Mouse (Mus musculus) ES-E14 (cell line): ENCODE data around the gene Cfap44. TPM values are rescaled to one million over a fixed set of nuclear protein-coding genes. Genes with fewer than 3 reads are reported as not detected.

Experiments used
- DNase-seq: peaks from one replicate; pipeline ENCODE4 v3.0.0-alpha.2; 2013; ENCODE audit warnings: low read depth, low spot score
- H3K27ac ChIP-seq: 2 replicates; pipeline ENCODE4 v1.5.1; 2012; ENCODE audit warnings: low read depth, mild to moderate bottlenecking, low read length, moderate library complexity, mixed read lengths; ENCODE audit not compliant: poor library complexity, insufficient read depth, severe bottlenecking
- H3K36me3 ChIP-seq: 2 replicates; pipeline ENCODE4 v1.6.1; 2012; ENCODE audit warnings: mild to moderate bottlenecking, low read length, moderate library complexity, mixed read lengths; ENCODE audit not compliant: control insufficient read depth, poor library complexity, insufficient read depth, severe bottlenecking
- H3K4me1 ChIP-seq, 2 experiments: fragments of 150-350 bp in 1 of 2; sonication (generic) in 1 of 2; 2 replicates each; pipeline ENCODE4 v1.6.1; 2012; ENCODE audit warnings: low read length in 2 of 2, mild to moderate bottlenecking in 1 of 2, mixed read lengths in 1 of 2; ENCODE audit not compliant: control insufficient read depth in 2 of 2, insufficient read depth in 2 of 2, poor library complexity in 1 of 2
- H3K4me3 ChIP-seq, 2 experiments: fragments of 150-350 bp in 1 of 2; sonication (generic) in 1 of 2; 2 replicates each; pipeline ENCODE4 v1.5.1; 2012; ENCODE audit warnings: low read length in 2 of 2, low read depth in 1 of 2, mild to moderate bottlenecking in 1 of 2, mixed read lengths in 1 of 2; ENCODE audit not compliant: insufficient read depth in 1 of 2, poor library complexity in 1 of 2, severe bottlenecking in 1 of 2
- H3K9ac ChIP-seq: 2 replicates; pipeline ENCODE4 v1.6.1; 2012; ENCODE audit warnings: low read depth, mild to moderate bottlenecking, low read length, mixed read lengths; ENCODE audit not compliant: poor library complexity, insufficient read depth, severe bottlenecking
- H3K9me3 ChIP-seq: fragments of 150-350 bp; sonication (generic); 2 replicates; pipeline ENCODE4 v1.6.1; 2012; ENCODE audit warnings: low read depth, mild to moderate bottlenecking, low read length; ENCODE audit not compliant: control insufficient read depth, insufficient read depth
- CHD2 ChIP-seq: IDR thresholded peaks from 2 replicates; pipeline ENCODE4 v1.6.1; 2014; ENCODE audit warnings: mild to moderate bottlenecking, low read depth, low read length, inconsistent platforms
- HCFC1 ChIP-seq: IDR thresholded peaks from 2 replicates; pipeline ENCODE4 v1.6.1; 2012; ENCODE audit warnings: low read length, inconsistent platforms, borderline replicate concordance; ENCODE audit not compliant: insufficient read depth
- MAFK ChIP-seq: IDR thresholded peaks from 2 replicates; pipeline ENCODE4 v1.6.1; 2014; ENCODE audit warnings: mild to moderate bottlenecking, low read depth, low read length, inconsistent platforms; ENCODE audit not compliant: insufficient read depth
- ZC3H11A ChIP-seq: IDR thresholded peaks from 2 replicates; pipeline ENCODE4 v1.6.1; 2012; ENCODE audit warnings: low read depth, mild to moderate bottlenecking, inconsistent platforms, low read length, borderline replicate concordance
- ZNF384 ChIP-seq: IDR thresholded peaks from 2 replicates; pipeline ENCODE4 v1.6.1; 2012; ENCODE audit warnings: low read depth, low read length, inconsistent platforms
- in situ Hi-C, 2 experiments: fragments of 600-800 bp; cut with MboI; formaldehyde crosslinking; loops; one replicate each; pipeline ENCODE4 v1.15.1; 2025; ENCODE audit warnings: low sequenced_read_pairs in 2 of 2, inconsistent platforms in 1 of 2; ENCODE audit not compliant: unreplicated experiment in 2 of 2
- total RNA-seq: library from RNA; depleted of rRNA; stranded (reverse); fragments of 300-350 nt; gene quantifications from 2 replicates; pipeline ENCODE4 v1.2.3, GENCODE M21; 2012

The Cfap44 gene
- total RNA-seq, 1 experiment = 0.22 TPM

DNA sequence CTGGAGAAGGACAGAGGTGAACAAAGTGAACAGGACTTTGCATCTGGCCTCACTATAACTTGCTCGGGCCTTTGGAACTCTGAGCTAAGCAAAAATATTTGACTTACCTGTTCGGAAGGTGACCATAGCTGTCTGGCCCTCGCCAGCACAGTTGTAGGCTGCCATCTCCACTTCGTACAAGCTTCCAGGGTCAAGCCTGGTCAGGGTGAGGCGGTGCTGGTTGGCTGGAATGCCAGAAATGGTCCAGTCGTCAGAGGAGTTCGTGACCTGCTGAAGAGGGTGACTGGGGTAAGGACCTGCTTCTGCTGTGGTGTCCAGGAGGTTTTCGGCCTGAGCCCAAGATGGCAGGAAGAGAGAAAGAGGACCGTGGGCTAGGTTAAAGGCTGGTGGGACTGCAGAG lies 98.1 kb downstream of the Cfap44 start:
- H3K4me1 ChIP-seq = no peaks in the 10 kb centered on the region
- H3K9me3 ChIP-seq = no peaks in the 10 kb centered on the region
- no peak for TF ChIP-seq ZNF384
- TF ChIP-seq MAFK = no peak
- no peak for TF ChIP-seq ZC3H11A
- TF ChIP-seq HCFC1 = no peak
- no peak for TF ChIP-seq CHD2
- H3K9ac ChIP-seq = no peak overlapping the region
- H3K27ac ChIP-seq = no peak overlapping the region
- DNase-seq = no peak
- in situ Hi-C loops = no loop called here
- H3K4me3 ChIP-seq = no peak overlapping the region
- H3K36me3 ChIP-seq = no peaks in the 10 kb centered on the region; the same call in 1 of the 2 replicates

DNA sequence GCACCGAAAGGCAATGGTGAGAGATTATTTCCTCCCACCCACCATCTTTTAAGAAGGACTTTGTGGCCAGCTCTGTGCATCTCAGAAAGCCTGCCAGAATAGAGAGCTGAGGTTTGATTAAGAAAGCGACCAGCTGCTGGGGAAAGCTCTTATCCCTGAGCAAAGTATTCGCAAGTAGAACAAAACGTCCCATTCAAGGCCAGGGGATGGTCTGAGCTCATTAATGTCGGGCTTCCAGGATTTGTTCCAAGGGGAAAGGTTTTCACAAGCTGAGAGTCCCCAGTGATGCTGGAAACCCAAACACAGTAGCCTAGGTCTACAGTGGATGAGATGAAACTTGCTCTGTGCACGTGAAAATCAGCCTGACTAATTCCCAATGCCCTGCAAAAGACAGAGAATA lies 99.3 kb downstream of the Cfap44 start:
- no peak for TF ChIP-seq HCFC1
- TF ChIP-seq MAFK = no peak
- TF ChIP-seq CHD2 = no peak
- TF ChIP-seq ZNF384 = no peak
- TF ChIP-seq ZC3H11A = no peak
- H3K27ac ChIP-seq = no peak overlapping the region
- no peak overlapping the region for H3K9ac ChIP-seq
- no peaks in the 10 kb centered on the region for H3K9me3 ChIP-seq
- H3K4me1 ChIP-seq = no peaks in the 10 kb centered on the region
- no peak overlapping the region for H3K4me3 ChIP-seq
- DNase-seq = no peak
- in situ Hi-C loops = no loop called here
- H3K36me3 ChIP-seq = no peaks in the 10 kb centered on the region

DNA sequence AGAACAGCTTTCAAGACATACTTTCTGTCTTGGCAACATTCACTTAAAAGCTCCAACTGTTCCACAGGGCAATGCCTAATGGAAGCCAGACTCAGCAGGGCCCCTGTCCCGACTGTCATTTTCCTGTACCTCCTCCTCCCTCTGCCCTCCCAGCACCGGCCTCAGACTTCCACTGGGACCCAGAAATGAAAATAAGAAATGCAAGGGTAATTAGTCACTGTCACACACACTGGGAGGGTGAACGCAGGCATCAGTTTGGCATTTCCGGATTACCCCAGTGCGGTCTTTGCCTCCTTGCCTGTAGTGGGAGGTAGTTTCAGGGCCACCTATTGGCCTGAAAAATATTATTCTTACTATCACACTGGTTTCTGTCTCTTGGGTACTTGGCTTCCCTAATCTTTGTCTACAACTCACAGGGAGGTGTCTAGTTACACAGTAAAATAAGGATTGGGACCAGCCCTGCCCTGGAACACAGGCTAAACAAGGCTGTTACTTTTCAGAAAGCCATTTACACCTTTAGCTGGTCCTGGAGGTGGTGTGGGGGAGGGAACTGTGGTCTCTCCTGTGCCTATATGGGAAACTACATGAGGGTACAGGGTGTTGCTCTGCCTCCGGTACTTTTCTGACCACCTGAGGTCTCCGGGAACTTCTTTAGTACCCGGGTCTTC lies 100.0 kb downstream of the Cfap44 start:
- Histone ChIP-seq H3K4me3 (no peak overlapping the region), H3K27ac (no peak overlapping the region), H3K9ac (no peak overlapping the region), H3K9me3 (no peaks in the 10 kb centered on the region), H3K4me1 (no peaks in the 10 kb centered on the region), H3K36me3 (no peaks in the 10 kb centered on the region)
- in situ Hi-C loops = no loop called here
- TF ChIP-seq ZC3H11A = no peak
- no peak for TF ChIP-seq MAFK
- no peak for TF ChIP-seq HCFC1
- no peak for TF ChIP-seq ZNF384
- no peak for TF ChIP-seq CHD2
- DNase-seq = no peak

DNA sequence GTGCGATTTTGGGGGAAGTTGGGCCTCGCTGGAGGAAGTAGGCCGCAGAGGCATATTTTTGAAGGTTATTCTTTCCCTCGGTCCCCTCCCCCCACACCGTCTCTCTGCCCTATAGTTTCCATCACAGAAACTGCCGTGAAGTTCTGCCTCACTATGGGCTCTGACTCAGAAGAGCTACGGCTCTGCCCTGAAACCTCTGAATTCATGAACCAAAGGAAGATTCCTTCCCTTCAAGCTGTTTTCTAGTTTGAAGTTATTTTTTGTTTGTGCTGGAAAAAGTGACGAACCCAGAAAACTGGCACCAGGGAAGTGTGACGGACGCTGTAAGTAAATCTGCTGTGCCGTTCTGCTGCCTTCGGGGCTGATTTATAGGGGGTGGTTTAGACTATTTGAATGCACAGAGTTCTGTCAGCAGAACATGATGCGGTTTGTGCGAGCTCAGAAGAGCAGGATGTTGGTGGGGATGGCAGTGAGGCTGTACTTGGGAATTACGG lies 102.4 kb downstream of the Cfap44 start:
- TF ChIP-seq ZNF384 (no peak), ZC3H11A (no peak), CHD2 (no peak), HCFC1 (no peak), MAFK (no peak)
- in situ Hi-C loops = no loop called here
- H3K9ac ChIP-seq = no peak overlapping the region
- H3K4me3 ChIP-seq = no peak overlapping the region
- H3K9me3 ChIP-seq = no peaks in the 10 kb centered on the region
- H3K36me3 ChIP-seq = no peaks in the 10 kb centered on the region
- no peak overlapping the region for H3K27ac ChIP-seq
- no peaks in the 10 kb centered on the region for H3K4me1 ChIP-seq
- no peak for DNase-seq
